ENCODE assay signal across 9 mouse cellular contexts in the genomic region with DNA sequence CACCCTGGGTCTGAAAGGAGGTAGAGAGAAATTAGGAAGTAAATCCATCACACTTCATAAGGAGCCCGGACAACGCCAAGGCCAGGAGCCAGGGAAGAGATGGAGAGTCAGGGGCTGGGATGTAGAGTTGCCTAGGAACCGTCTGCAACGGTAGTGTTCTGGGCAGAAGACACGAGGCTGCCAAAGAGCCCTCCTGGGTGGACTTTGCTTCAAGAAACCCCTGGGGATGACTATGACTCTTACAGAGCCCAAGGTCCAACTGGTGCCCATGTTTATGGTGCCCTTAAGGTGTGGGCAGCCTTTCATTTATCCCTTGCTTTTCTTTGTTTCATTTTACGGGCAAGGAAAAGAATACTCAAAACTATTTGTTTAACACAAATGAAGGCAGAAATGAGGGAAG. TPM values are rescaled to one million over a fixed set of nuclear protein-coding genes. Genes with fewer than 3 reads are reported as not detected.
DNase-seq lines count a peak whose midpoint lies in the region; ATAC-seq lines count a peak whose summit lies in the region.
"Had no signal": no experiment of that assay in that cellular context is flagged by ENCODE, and none has a peak within 500 bp of the region (broad histone marks: within the 10 kb centered on the region; RNA-seq: fewer than 3 reads in every experiment).

No protein-coding gene starts in this region.

- peaks cover 77% of the 10 kb centered on the region for H3K4me1 ChIP-seq in heart, embryonic 12.5 days (replicated peaks)
- peaks cover 92% of the 10 kb centered on the region for H3K4me1 ChIP-seq in liver, embryonic 13.5 days (replicated peaks)
- H3K4me1 ChIP-seq in liver, embryonic 11.5 days (replicated peaks; ENCODE audit: control insufficient read depth, insufficient read depth, low read length): peaks cover 57% of the 10 kb centered on the region
- H3K4me1 ChIP-seq in forebrain, embryonic 11.5 days (replicated peaks; ENCODE audit: control insufficient read depth, insufficient read depth, low read length): peaks cover 15% of the 10 kb centered on the region; the same call in 1 of the 2 replicates
- H3K4me1 ChIP-seq in limb, embryonic 15.5 days: peaks cover 75% of the 10 kb centered on the region

- H3K9me3 ChIP-seq in heart, embryonic 12.5 days (replicated peaks): no peaks in the 10 kb centered on the region
- no peaks in the 10 kb centered on the region for H3K9me3 ChIP-seq in liver, embryonic 13.5 days (replicated peaks)
- no peaks in the 10 kb centered on the region; the same call in 1 of the 2 replicates for H3K9me3 ChIP-seq in liver, embryonic 11.5 days (ENCODE audit: control insufficient read depth, low read length)
- H3K9me3 ChIP-seq in forebrain, embryonic 11.5 days (ENCODE audit: control insufficient read depth, low read length): no peaks in the 10 kb centered on the region; the same call in 1 of the 2 replicates
- no peaks in the 10 kb centered on the region for H3K9me3 ChIP-seq in limb, embryonic 15.5 days

- intact Hi-C loops in heart, postnatal 25 days (cut with DNase I): no loop called here

- peaks cover 4% of the 10 kb centered on the region; the same call in 1 of the 2 replicates for H3K36me3 ChIP-seq in heart, embryonic 12.5 days
- H3K36me3 ChIP-seq in liver, embryonic 13.5 days: peaks cover 42% of the 10 kb centered on the region
- peaks cover 19% of the 10 kb centered on the region for H3K36me3 ChIP-seq in liver, embryonic 11.5 days (ENCODE audit: control insufficient read depth, insufficient read depth, low read length)
- no peaks in the 10 kb centered on the region for H3K36me3 ChIP-seq in forebrain, embryonic 11.5 days (ENCODE audit: control insufficient read depth, insufficient read depth, low read length)
- H3K36me3 ChIP-seq in limb, embryonic 15.5 days: no peaks in the 10 kb centered on the region

- no peak overlapping the region for H3K9ac ChIP-seq in heart, embryonic 12.5 days
- H3K9ac ChIP-seq in liver, embryonic 13.5 days: peak overlapping the region; percentile 52
- H3K9ac ChIP-seq in liver, embryonic 11.5 days (ENCODE audit: low read depth, low read length): no peak overlapping the region
- H3K9ac ChIP-seq in forebrain, embryonic 11.5 days (ENCODE audit: low read length): no peak overlapping the region
- H3K9ac ChIP-seq in limb, embryonic 15.5 days: 0 out of 2 replicates have a peak overlapping the region, but pooled peaks have one; percentile 7
- H3K9ac ChIP-seq: limb, embryonic 12.5 days had no signal

- no peak for DNase-seq in heart, postnatal 25 days (ENCODE audit: low spot score)
- DNase-seq in liver, embryonic 13.5 days: no peak
- DNase-seq in liver, embryonic 11.5 days (ENCODE audit: low spot score): no peak
- no peak for DNase-seq in forebrain, embryonic 11.5 days (ENCODE audit: low spot score)
- DNase-seq in frontal cortex, postnatal 36 days (ENCODE audit: low spot score in 2 of 2): no peak
- DNase-seq in urinary bladder, adult 18-20 months (ENCODE audit: low spot score in 2 of 2): no peak

- ATAC-seq in heart, embryonic 12.5 days (ENCODE audit: insufficient number of reproducible peaks, low FRiP score): no peak
- no peak for ATAC-seq in liver, embryonic 13.5 days (ENCODE audit: low read depth)
- ATAC-seq in liver, embryonic 11.5 days (replicated peaks; ENCODE audit: low FRiP score): no peak
- ATAC-seq in forebrain, embryonic 11.5 days (replicated peaks; ENCODE audit: low FRiP score): no peak
- ATAC-seq in limb, embryonic 15.5 days (ENCODE audit: insufficient number of reproducible peaks, low FRiP score, low TSS enrichment, low read depth): no peak

- H3K27me3 ChIP-seq in heart, embryonic 12.5 days (replicated peaks): no peaks in the 10 kb centered on the region
- no peaks in the 10 kb centered on the region for H3K27me3 ChIP-seq in liver, embryonic 13.5 days
- no peaks in the 10 kb centered on the region for H3K27me3 ChIP-seq in liver, embryonic 11.5 days (replicated peaks; ENCODE audit: control insufficient read depth, insufficient read depth, low read length)
- no peaks in the 10 kb centered on the region for H3K27me3 ChIP-seq in forebrain, embryonic 11.5 days (ENCODE audit: control insufficient read depth, insufficient read depth, low read length)
- no peaks in the 10 kb centered on the region for H3K27me3 ChIP-seq in limb, embryonic 15.5 days
- H3K27me3 ChIP-seq: limb, embryonic 12.5 days had no signal

- no peak overlapping the region; the same call in 1 of the 2 replicates for H3K4me2 ChIP-seq in heart, embryonic 12.5 days
- peak overlapping the region; percentile 44; the same call in 1 of the 2 replicates for H3K4me2 ChIP-seq in liver, embryonic 13.5 days
- no peak overlapping the region for H3K4me2 ChIP-seq in liver, embryonic 11.5 days
- H3K4me2 ChIP-seq in forebrain, embryonic 11.5 days (ENCODE audit: low read depth, low read length, severe bottlenecking): no peak overlapping the region
- H3K4me2 ChIP-seq in limb, embryonic 15.5 days: no peak overlapping the region
- H3K4me2 ChIP-seq: limb, embryonic 12.5 days had no signal

- peak overlapping the region; percentile 71 for H3K27ac ChIP-seq in heart, embryonic 12.5 days (ENCODE audit: poor library complexity, severe bottlenecking)
- peak overlapping the region; percentile 99; the same call in 1 of the 2 replicates for H3K27ac ChIP-seq in liver, embryonic 13.5 days
- H3K27ac ChIP-seq in liver, embryonic 11.5 days (ENCODE audit: low read depth, low read length): no peak overlapping the region
- H3K27ac ChIP-seq in forebrain, embryonic 11.5 days (ENCODE audit: low read depth, low read length): 0 out of 2 replicates have a peak overlapping the region, but pooled peaks have one; percentile 59
- H3K27ac ChIP-seq in limb, embryonic 15.5 days: peak overlapping the region; percentile 67; the same call in 1 of the 2 replicates

- WGBS in heart, embryonic 12.5 days: 76% methylated on average over 6 of the region's 6 CpGs
- WGBS in liver, embryonic 13.5 days (ENCODE audit: insufficient replicate concordance): 73% methylated on average over 6 of the region's 6 CpGs
- WGBS in liver, embryonic 11.5 days: 83% methylated on average over 6 of the region's 6 CpGs
- WGBS in forebrain, embryonic 11.5 days: 84% methylated on average over 6 of the region's 6 CpGs
- WGBS in limb, embryonic 15.5 days: 56% methylated on average over 6 of the region's 6 CpGs

- no peak overlapping the region for H3K4me3 ChIP-seq in heart, embryonic 12.5 days
- no peak overlapping the region for H3K4me3 ChIP-seq in liver, embryonic 13.5 days (replicated peaks)
- H3K4me3 ChIP-seq in liver, embryonic 11.5 days (ENCODE audit: low read depth, low read length): no peak overlapping the region
- H3K4me3 ChIP-seq in forebrain, embryonic 11.5 days (ENCODE audit: low read depth, low read length): no peak overlapping the region
- H3K4me3 ChIP-seq in limb, embryonic 15.5 days: no peak overlapping the region
- H3K4me3 ChIP-seq: limb, embryonic 12.5 days had no signal

RNA-seq across cellular contexts. Expression of gene Pnma1, which starts 33.7 kb away (rescaled TPM):
- 0.40 and 0.68 TPM in 2 replicates for polyA plus RNA-seq in heart, embryonic 12.5 days (2016; fragmentation: Nextera tagmentation; extraction: Ambion mirVana)
- under 1 TPM; 0.14 to 0.18 TPM for total RNA-seq in heart, postnatal 25 days (2021)
- polyA plus RNA-seq in liver, embryonic 13.5 days (2015; fragmentation: Nextera tagmentation; extraction: Ambion mirVana): 0.14 TPM in 1 of 2 replicates, not detected in the other
- 0.27 and 0.53 TPM in 2 replicates for polyA plus RNA-seq in liver, embryonic 11.5 days (2014; fragmentation: Nextera tagmentation; extraction: Ambion mirVana)
- polyA plus RNA-seq in forebrain, embryonic 11.5 days (2014; fragmentation: Nextera tagmentation; extraction: Ambion mirVana): 1.9 and 2.8 TPM in 2 replicates
- polyA plus RNA-seq in limb, embryonic 15.5 days (2015; fragmentation: Nextera tagmentation; extraction: Ambion mirVana): 0.78 and 0.93 TPM in 2 replicates

RNA-seq across cellular contexts. Expression of gene Elmsan1, which starts 36.7 kb away (rescaled TPM):
- 8.7 and 10.6 TPM in 2 replicates for polyA plus RNA-seq in heart, embryonic 12.5 days (2016; fragmentation: Nextera tagmentation; extraction: Ambion mirVana)
- total RNA-seq in heart, postnatal 25 days (2021): 10 to 100 TPM; 13.8 to 17.7 TPM
- 3.7 and 4.4 TPM in 2 replicates for polyA plus RNA-seq in liver, embryonic 13.5 days (2015; fragmentation: Nextera tagmentation; extraction: Ambion mirVana)
- 12.6 and 13.4 TPM in 2 replicates for polyA plus RNA-seq in liver, embryonic 11.5 days (2014; fragmentation: Nextera tagmentation; extraction: Ambion mirVana)
- 7.6 and 9.6 TPM in 2 replicates for polyA plus RNA-seq in forebrain, embryonic 11.5 days (2014; fragmentation: Nextera tagmentation; extraction: Ambion mirVana)
- polyA plus RNA-seq in limb, embryonic 15.5 days (2015; fragmentation: Nextera tagmentation; extraction: Ambion mirVana): 13.2 and 13.8 TPM in 2 replicates

Comparison
In these comparisons a context has a peak if more than half of its experiments do, and no peak if none do; other contexts are left out.
1. H3K9ac ChIP-seq: peak in liver, embryonic 13.5 days (single experiment) and limb, embryonic 15.5 days (single experiment); none in heart, embryonic 12.5 days (single experiment), liver, embryonic 11.5 days (single experiment) and forebrain, embryonic 11.5 days (single experiment).